Mouse (Mus musculus) thymus, adult 2 months (tissue): ENCODE data around the gene Slfn4. TPM values are rescaled to one million over a fixed set of nuclear protein-coding genes. Genes with fewer than 3 reads are reported as not detected.
"Not testable (repeated sequence)": the region's sequence is repeated elsewhere in the genome, so short reads cannot be mapped to it uniquely, and the experiment has no call there.

Source experiments
- DNase-seq: peaks from one replicate; pipeline ENCODE4 v3.0.0; 2021
- H3K27ac ChIP-seq: fragments of 200-500 bp; 2 replicates; pipeline ENCODE4 v1.5.1; 2012; ENCODE audit warnings: low read length, control low read depth; ENCODE audit not compliant: control insufficient read depth, insufficient read depth
- H3K27me3 ChIP-seq: fragments of 200-500 bp; 2 replicates; pipeline ENCODE4 v1.6.1; 2012; ENCODE audit warnings: mild to moderate bottlenecking, low read length, moderate library complexity, mixed read lengths; ENCODE audit not compliant: control insufficient read depth, insufficient read depth
- H3K36me3 ChIP-seq: fragments of 200-500 bp; 2 replicates; pipeline ENCODE4 v1.6.1; 2012; ENCODE audit warnings: mild to moderate bottlenecking, low read length, moderate library complexity; ENCODE audit not compliant: control insufficient read depth, insufficient read depth
- H3K4me1 ChIP-seq: fragments of 200-500 bp; replicated peaks from 2 replicates; pipeline ENCODE4 v1.6.1; 2012; ENCODE audit warnings: low read length; ENCODE audit not compliant: control insufficient read depth, insufficient read depth
- H3K4me3 ChIP-seq: fragments of 200-500 bp; 2 replicates; pipeline ENCODE4 v1.5.1; 2012; ENCODE audit warnings: mild to moderate bottlenecking, low read length, control low read depth, moderate library complexity; ENCODE audit not compliant: control insufficient read depth, insufficient read depth
- CTCF ChIP-seq: fragments of 200-500 bp; IDR thresholded peaks from 2 replicates; pipeline ENCODE4 v1.5.1; 2012; ENCODE audit warnings: mild to moderate bottlenecking, control low read depth, low read length, moderate library complexity, borderline replicate concordance; ENCODE audit not compliant: control insufficient read depth, poor library complexity, insufficient read depth; ENCODE audit errors: extremely low read depth
- POLR2A ChIP-seq: fragments of 200-500 bp; IDR thresholded peaks from 2 replicates; pipeline ENCODE4 v1.6.1; 2012; ENCODE audit warnings: mild to moderate bottlenecking, low read length, control low read depth, moderate library complexity; ENCODE audit not compliant: control insufficient read depth, poor library complexity, insufficient read depth; ENCODE audit errors: extremely low read depth
- WGBS: fragments of 180-500 bp; shearing (Covaris S2); methylation state at CpG from one replicate; pipeline ENCODE4 v1.1.7; 2018; 5-methylcytosine and 5-hydroxymethylcytosine counted together
- polyA plus RNA-seq: library from polyadenylated mRNA; depleted of rRNA; stranded (reverse); fragments of >200 nt; gene quantifications from 2 replicates; pipeline ENCODE4 v1.2.3, GENCODE M21; 2012; rRNA removed

Slfn4 gene
- polyA plus RNA-seq, 1 experiment = 1.6 TPM

- Histone ChIP-seq H3K36me3 (peaks cover 17% of the 10 kb centered on the region), H3K4me1 (peaks cover 10% of the 10 kb centered on the region), H3K27me3 (no peaks in the 10 kb centered on the region), H3K27ac (no peak overlapping the region), H3K4me3 (no peak overlapping the region)
- no peak for DNase-seq
- WGBS = 96% methylated on average over 7 of the region's 7 CpGs
- TF ChIP-seq POLR2A = no peak
- no peak for TF ChIP-seq CTCF
Measured at GRCm38 (mm10) chr11:83227926-83228723, 53.1 kb downstream of the Slfn4 start.

GRCm38 (mm10) chr11:83230966-83231365, 56.0 kb downstream of the Slfn4 start:
- peak; percentile 49 for DNase-seq
- H3K36me3 ChIP-seq = peaks cover 17% of the 10 kb centered on the region
- no peak for TF ChIP-seq POLR2A
- no peak for TF ChIP-seq CTCF
- no peaks in the 10 kb centered on the region for H3K27me3 ChIP-seq
- no peak overlapping the region for H3K27ac ChIP-seq
- H3K4me1 ChIP-seq = no peaks in the 10 kb centered on the region
- no peak overlapping the region for H3K4me3 ChIP-seq
- 74% methylated on average over 3 of the region's 3 CpGs for WGBS

DNA sequence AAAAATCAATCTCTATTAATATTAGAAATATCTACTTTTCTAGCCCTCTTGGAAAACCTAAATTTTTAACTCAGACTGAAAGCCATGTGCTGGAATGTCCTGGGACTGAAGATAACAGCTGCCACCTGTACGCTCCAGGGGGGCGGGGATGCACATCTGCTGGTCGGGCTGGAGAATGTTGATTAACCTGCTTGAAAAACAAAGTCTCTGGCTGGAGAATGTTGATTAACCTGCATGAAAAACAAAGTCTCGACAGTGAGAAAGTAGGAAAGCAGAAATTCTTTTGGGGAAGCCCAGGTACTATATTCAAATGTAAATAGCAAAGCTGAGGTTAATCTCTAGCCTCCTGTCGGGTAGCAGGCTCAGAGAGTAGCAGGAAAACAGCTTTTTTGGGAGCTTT, 58.6 kb downstream of the Slfn4 start:
- 90% methylated on average over 5 of the region's 5 CpGs for WGBS
- not testable (repeated sequence) for DNase-seq, H3K4me3 ChIP-seq, H3K27ac ChIP-seq, H3K27me3 ChIP-seq, H3K36me3 ChIP-seq, H3K4me1 ChIP-seq

- 95% methylated on average over 9 of the region's 9 CpGs for WGBS
- H3K4me1 ChIP-seq, H3K27me3 ChIP-seq, H3K36me3 ChIP-seq, H3K27ac ChIP-seq, DNase-seq, H3K4me3 ChIP-seq: not testable (repeated sequence)
Measured at GRCm38 (mm10) chr11:83237390-83237789, 62.4 kb downstream of the Slfn4 start.

GRCm38 (mm10) chr11:83238389-83238788, 63.4 kb downstream of the Slfn4 start:
- Histone ChIP-seq H3K4me1 (no peaks in the 10 kb centered on the region), H3K27ac (no peak overlapping the region), H3K27me3 (no peaks in the 10 kb centered on the region), H3K4me3 (no peak overlapping the region), H3K36me3 (no peaks in the 10 kb centered on the region)
- TF ChIP-seq POLR2A (no peak), CTCF (no peak)
- no peak for DNase-seq
- 94% methylated on average over 2 of the region's 2 CpGs for WGBS

GRCm38 (mm10) chr11:83239811-83240210, 64.8 kb downstream of the Slfn4 start:
- H3K27ac ChIP-seq = no peak overlapping the region
- no peak for DNase-seq
- no peak for TF ChIP-seq CTCF
- TF ChIP-seq POLR2A = no peak
- H3K4me3 ChIP-seq = no peak overlapping the region
- 72% methylated on average over 2 of the region's 2 CpGs for WGBS
- no peaks in the 10 kb centered on the region for H3K36me3 ChIP-seq
- H3K4me1 ChIP-seq = no peaks in the 10 kb centered on the region
- H3K27me3 ChIP-seq = no peaks in the 10 kb centered on the region

Other genes with a start within 250 kb of the Slfn4 start
- gene Slfn5, start 223.8 kb upstream of the Slfn4 start, polyA plus RNA-seq = 7.0 and 8.4 TPM in 2 replicates
- gene Slfn9, start 183.4 kb upstream of the Slfn4 start, polyA plus RNA-seq = 3.3 and 4.1 TPM in 2 replicates
- gene Slfn8, start 154.4 kb upstream of the Slfn4 start, polyA plus RNA-seq = 4.0 and 4.2 TPM in 2 replicates
- 40.6 and 44.7 TPM in 2 replicates for gene Slfn2, start 110.1 kb upstream of the Slfn4 start, polyA plus RNA-seq
- gene Slfn1, start 58.3 kb upstream of the Slfn4 start, polyA plus RNA-seq = 16.3 and 24.3 TPM in 2 replicates
- 2.7 and 3.0 TPM in 2 replicates for gene Slfn3, start 16.1 kb downstream of the Slfn4 start, polyA plus RNA-seq
- not detected in 2 replicates for gene Slfn14, start 111.5 kb downstream of the Slfn4 start, polyA plus RNA-seq
- 41.4 and 51.0 TPM in 2 replicates for gene Ap2b1, start 123.8 kb downstream of the Slfn4 start, polyA plus RNA-seq
- 8.5 and 9.2 TPM in 2 replicates for gene Pex12, start 127.4 kb downstream of the Slfn4 start, polyA plus RNA-seq
- gene Rasl10b, start 234.0 kb downstream of the Slfn4 start, polyA plus RNA-seq = 1.2 and 5.3 TPM in 2 replicates